Mouse (Mus musculus) MEL (cell line): Measurements from ENCODE around the gene Tmem45b. TPM values are rescaled to one million over a fixed set of nuclear protein-coding genes. Genes with fewer than 3 reads are reported as not detected.

ENCODE experiments used
- polyA plus RNA-seq, 2 experiments: library from polyadenylated mRNA; stranded (reverse) in 1 of 2; unstranded in 1 of 2; fragments of >175 nt in 1 of 2; fragments of >200 nt in 1 of 2; gene quantifications; 2 replicates each; pipeline versions ENCODE4 v1.2.1 to v1.2.4; 2012; ENCODE audit warnings: low replicate concordance in 2 of 2, low read depth in 1 of 2; ENCODE audit not compliant: insufficient read length in 2 of 2, insufficient read depth in 1 of 2, missing spikeins in 1 of 2
- total RNA-seq: library from RNA; depleted of rRNA; stranded (reverse); fragments of 300-350 nt; gene quantifications from 2 replicates; pipeline ENCODE4 v1.2.3, GENCODE M21; 2012; rRNA removed

The Tmem45b gene
- total and polyA plus RNA-seq, 3 experiments: not detected

Other genes starting within 250 kb of the Tmem45b start
- 3.4 and 4.9 TPM in 2 replicates for gene Prdm10, start 183.9 kb downstream of the Tmem45b start, total RNA-seq
- 1 to 10 TPM in 1 of 2 experiments, not detected in 1; 8.7 TPM for gene Prdm10, start 183.9 kb downstream of the Tmem45b start, polyA plus RNA-seq
- gene Nfrkb, start 78.3 kb downstream of the Tmem45b start, total RNA-seq: 20.3 and 21.3 TPM in 2 replicates
- gene Nfrkb, start 78.3 kb downstream of the Tmem45b start, polyA plus RNA-seq: 10 to 100 TPM; 33.8 to 54.1 TPM